Mouse (Mus musculus): ENCODE data around the gene Gm28048.

DNA sequence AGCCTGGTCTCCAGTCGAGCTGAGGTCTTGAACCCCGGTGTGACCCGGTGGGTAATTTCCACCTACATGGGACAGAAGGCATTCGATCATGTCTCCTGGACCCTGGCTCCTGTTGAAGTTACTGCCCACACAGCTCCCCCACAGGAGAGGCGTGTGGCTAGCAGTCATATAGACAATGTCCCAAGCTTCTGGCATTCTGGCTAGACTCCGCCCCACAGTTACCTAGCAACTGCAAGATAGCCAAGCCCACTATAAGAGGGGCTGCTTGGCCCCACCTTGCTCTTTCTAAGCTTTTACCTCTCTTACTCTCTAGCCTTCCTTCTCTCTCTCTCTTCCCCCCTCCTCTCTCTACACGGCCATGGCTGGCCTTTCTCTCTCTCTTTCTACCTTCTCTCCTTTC is 64.1 kb downstream of the Gm28048 start:
- no peak for TF ChIP-seq CTCF (IDR thresholded peaks at IDR 0.05; ENCODE audit: insufficient read depth, low read length)
- TF ChIP-seq POLR2A (IDR thresholded peaks at IDR 0.05; ENCODE audit: borderline replicate concordance, extremely low read depth, low read depth, low read length), result no peak

All from lung, adult 2 months (tissue).